Mouse (Mus musculus) heart, postnatal 4 days (tissue): ENCODE measurements around the gene Tstd1. TPM values are rescaled to one million over a fixed set of nuclear protein-coding genes. Genes with fewer than 3 reads are reported as not detected.

Experiments
- DNase-seq: peaks from one replicate; pipeline ENCODE4 v3.0.0; 2021
- total RNA-seq, 2 experiments: library from RNA; stranded (reverse); gene quantifications; 2 replicates each; pipeline ENCODE4 v1.2.3; 2021

Gene Tstd1
- total RNA-seq, 2 experiments from 2014 or later: 1.1 to 1.7 TPM

DNA sequence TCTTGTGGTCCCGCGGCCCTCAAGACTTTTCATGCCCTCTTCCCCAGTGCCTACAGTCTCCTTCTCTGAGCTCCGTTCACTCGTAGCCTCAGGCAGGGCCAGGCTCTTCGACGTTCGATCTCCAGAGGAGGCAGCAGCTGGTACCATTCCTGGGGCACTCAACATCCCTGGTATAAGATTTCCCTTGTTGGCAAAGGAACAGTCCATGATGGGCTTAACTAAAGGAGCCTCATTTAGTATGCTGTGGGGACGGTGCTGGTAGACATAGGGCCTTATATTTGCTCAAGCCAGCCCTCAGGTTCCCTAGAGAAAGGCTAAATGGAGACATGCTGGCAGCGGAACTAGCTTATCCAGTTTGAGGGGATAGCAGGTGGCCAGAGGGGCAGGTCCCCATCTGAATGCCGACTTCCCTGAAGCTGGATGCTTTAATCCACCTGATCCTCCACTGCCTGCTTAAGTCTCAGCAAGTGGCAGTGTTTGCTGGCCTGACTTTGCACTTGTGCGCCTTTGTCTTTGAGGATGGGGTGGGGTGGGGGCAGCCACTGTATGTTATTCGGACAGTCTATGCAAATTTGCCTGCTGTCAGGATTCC lies 715 bp downstream of the Tstd1 start:
- no peak for DNase-seq

DNA sequence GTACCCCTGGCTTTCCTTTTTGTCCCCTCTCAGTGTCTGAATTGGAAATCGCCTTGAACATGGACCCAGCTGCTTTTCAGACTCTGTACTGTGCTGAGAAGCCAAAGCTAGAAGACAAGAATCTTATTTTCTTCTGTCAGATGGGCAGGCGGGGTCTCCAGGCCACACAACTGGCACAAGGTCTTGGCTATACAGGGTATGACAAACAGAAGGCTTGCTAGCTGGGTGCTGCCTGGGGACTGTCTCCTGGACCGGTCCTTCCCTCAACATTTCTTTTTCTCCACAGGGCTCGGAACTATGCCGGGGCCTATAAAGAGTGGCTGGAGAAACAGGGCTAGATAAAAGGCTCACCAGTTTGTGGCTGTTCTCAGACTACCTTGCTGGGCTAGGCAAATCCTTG lies 1.2 kb downstream of the Tstd1 start:
- DNase-seq: no peak

DNA sequence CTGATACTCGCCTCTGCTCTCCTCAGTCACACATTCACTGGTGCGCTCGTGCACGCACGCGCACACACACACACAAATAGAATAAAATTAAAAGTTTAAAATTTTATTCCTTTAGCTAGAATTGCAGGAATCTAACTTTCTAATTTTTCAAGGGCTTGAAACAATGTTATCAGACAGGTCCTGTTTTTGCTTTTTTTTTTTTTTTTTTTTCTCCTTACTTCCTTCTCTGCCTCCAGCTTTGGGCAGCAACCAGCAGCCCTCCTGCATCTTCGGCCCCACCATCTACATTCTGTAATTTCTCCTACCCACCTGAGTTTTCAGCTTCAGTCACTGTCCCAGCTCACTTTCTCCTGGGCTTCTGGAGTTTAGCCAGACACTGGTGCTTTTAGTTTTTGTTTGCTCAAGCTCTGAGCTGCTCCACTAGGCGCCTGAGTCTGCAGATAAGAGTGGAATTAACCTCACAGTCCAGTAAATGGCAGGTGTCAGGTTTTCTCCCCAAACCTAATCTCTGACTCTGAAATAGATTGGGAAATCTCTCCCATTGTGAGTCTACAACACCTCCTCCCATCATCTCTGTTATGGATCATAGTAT lies 3.9 kb downstream of the Tstd1 start:
- DNase-seq: no peak

DNA sequence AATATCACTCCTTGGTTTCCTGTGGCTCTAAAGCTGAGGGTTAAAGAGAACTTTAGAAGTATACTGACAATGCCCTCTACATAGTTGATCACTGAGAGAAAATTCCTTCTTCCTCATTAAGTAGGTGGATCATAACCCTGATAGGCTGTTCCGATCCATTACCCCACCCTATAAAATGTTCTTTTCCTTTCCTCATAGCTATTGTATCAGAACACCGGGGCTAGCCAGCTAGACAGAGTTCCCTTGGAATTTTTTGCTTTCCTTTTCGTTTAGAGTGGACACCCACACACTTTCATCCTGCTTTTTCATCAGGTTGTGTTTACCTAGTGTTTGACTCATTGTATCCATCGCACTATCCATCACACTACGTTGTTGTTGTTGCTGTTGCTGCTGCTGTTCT lies 6.0 kb downstream of the Tstd1 start:
- DNase-seq: no peak

DNA sequence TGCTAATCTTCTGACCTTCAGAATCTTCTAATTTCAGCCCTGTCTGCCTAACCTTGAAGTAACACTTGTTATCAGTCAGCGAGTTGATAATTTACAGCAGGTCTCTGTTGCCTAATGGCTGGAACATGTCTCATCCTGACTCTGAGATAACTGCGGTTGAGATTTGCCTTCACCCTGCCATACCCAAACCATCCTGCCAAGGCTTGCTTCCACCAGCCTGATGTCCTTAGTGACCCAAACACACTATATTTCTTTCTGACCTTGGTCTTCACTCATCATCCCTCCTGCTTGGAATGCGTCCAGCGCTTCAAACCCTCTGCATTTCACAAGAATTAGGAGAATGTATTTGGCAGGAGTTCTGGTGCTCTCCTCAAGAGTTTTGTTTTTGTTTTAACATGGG lies 6.5 kb downstream of the Tstd1 start:
- peak; percentile 50 for DNase-seq

DNA sequence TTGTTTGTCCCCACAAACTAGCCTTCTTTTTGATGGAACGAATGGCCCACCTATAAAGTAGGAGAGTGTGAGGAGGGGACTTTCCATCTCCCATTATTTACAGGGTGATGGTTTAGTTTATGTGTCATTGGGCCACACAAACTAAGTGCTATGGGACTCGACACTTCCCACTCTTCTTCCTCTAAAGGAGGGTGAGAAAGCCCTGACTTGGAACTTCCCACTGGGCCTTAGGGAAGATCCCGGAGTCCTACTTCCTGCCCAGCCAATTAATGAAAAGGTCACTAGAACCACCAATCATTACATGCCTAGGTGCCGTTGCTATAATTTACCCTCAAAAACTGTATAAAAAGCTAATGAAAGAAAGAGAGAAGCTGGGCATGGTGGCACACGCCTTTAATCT lies 13.5 kb downstream of the Tstd1 start:
- no peak for DNase-seq

DNA sequence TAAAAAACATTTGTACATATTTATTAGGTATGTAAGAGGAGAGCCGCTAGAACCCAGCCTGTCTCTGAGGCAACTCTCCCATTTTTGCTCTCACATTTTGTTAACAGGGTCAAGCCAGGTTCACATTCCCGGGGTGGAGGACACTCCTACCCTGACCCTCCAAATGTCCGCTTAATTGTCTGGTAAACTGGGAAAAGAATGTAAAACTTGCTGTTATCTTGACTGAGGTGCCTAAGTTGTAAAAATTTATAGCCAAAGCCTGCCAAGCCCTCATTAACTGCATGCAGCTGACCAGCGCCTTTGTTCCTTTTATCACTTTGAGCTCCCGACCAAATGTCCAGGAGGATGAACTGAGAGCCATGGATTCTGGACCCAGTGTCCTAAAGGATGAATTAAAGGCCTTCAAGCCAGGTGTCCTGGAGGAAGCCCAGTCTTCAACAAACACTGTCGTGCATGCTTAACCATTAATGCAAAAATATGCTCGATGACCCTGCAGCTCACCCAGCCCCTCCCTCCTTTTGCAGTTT lies 16.7 kb downstream of the Tstd1 start:
- no peak for DNase-seq

DNA sequence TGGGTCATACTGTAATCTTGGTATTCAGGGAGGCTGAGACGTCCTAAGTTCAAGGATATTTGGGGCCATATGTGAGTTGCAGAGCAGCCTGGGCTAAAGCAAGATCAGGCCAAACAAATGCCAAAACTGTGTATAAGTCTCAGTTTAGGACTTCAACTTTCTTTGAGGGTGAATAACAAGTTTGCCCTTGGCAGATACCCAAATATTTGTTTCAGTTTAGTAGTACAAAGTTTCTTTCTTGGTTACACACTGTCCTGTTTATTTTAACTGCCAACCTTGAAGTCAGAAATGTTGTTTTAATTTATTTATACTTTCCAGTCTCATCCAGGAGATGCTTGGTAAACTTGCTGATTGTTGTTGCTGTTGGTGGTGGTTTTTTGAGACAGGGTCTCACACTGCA lies 17.3 kb downstream of the Tstd1 start:
- DNase-seq: no peak

DNA sequence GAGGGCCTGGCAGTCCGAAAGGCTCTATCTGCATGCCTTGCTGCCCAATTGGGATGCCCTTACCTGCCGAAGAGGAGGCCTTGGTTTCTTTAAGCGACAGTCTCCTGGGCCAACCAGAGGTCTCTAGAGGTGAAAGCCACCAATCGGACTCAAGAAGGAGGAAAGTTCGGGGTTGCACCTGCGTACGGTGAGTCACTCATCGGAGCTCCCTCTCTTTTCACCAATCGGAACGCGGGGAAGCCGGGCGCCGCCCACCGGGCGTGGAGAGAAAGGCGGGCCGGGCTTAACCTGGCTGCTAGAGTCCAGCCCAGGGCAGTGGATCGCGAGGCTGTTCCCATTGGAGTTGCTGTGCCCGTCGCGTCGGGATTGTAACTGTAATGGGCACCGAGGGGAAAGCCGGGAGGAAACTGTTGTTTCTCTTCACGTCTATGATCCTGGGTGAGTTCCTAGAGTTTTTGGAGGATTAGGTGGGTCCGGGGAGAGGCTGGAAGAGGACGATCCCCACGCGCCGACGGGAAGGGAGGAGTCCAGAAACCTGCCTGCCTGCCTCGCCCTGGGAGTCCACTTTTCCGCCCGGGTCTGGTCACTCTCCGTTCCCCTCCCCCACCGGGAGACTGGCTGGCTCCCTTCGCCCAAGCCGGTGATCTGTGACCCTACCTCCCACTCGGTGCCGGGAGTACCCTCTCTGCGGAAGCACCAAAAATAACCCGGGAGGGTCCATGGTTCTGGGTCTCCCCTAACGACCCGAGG lies 18.8 kb downstream of the Tstd1 start, which contains the start of gene F11r:
Gene F11r (plus strand): TSS at position 272 of the 750 bp plus-strand sequence.
- DNase-seq: peak; percentile 90

DNA sequence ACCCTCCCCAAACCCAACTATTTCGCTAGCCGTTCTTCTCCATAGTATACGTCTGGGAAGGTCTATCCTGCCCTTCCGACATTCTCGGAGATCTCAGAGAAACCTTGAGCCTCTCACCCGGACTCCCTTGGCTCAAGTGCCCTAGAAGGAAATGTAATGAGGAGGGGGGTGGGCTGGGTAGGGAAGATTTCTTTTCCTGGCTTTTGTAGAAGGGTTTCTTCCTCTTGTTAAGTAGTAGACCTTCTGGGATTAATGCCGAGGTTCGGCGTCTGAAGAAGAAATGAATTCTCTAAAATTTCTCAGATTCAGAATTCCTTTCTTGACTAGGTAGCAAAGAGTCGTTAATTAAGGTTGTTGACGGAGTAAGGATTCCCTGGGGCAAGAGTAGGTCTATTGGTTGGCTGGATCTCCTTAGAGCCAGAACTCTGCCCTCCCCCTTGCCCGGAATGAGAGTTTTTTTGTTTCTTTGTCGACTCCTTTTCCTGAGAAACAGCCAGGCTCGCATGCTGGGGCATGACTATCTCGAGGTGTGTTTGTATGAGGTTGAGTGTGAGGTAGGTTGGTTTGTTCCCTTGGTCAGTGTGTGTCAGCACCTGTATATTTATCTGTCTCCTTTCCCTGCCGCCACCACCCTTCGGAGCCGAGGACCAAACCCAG lies 19.5 kb downstream of the Tstd1 start:
- no peak for DNase-seq

DNA sequence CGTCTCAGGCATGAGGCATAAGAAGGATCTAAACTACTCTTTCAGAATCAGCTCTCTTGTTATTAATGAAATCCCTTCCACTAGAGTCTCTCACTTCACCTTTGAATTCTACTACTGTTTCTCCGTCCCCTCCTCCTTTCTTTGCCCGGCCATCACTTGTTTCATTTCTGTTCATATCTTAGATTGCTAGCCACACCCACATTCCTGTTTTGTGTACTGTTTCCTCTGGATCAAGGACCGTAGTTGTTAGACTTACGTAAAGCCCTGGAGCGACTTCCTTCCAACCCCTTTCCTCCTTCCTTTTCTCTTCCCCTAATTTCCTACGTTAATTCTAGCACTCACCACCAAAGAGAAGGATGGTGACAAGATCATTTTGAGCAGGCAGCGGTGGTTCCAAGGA lies 20.4 kb downstream of the Tstd1 start:
- no peak for DNase-seq

DNA sequence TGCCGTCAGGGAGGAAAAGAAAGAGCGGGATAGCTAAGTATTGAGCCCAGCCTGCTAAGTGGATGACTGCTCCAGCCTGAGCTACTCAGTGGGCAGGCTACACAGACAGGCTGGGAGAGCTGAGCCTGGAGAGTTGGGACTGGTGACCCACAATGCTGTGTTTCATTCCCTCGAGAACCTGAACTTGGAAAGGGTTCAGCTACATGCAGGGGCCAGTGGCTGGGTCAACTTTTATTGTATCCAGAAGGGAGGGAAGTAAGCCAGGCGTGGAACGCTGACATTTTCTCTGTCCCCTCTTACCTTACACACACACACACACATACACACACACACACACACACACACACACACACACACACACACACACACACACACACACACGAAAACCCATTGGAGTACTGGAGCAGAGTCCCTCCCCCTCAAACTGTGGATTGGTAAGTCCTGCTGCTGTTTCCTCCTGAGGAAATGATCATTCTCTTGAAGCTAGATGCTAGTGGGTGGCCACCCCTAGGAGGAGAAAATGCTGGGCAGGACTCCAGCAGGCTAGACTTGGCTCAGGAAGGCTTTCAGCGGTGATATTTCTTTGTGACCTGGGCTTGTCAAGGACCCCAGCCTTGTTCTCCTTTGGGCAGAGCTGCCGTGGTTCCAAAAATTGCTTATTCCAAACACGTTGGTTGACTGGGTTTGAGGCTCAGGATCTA lies 21.5 kb downstream of the Tstd1 start:
- peak; percentile 80 for DNase-seq

DNA sequence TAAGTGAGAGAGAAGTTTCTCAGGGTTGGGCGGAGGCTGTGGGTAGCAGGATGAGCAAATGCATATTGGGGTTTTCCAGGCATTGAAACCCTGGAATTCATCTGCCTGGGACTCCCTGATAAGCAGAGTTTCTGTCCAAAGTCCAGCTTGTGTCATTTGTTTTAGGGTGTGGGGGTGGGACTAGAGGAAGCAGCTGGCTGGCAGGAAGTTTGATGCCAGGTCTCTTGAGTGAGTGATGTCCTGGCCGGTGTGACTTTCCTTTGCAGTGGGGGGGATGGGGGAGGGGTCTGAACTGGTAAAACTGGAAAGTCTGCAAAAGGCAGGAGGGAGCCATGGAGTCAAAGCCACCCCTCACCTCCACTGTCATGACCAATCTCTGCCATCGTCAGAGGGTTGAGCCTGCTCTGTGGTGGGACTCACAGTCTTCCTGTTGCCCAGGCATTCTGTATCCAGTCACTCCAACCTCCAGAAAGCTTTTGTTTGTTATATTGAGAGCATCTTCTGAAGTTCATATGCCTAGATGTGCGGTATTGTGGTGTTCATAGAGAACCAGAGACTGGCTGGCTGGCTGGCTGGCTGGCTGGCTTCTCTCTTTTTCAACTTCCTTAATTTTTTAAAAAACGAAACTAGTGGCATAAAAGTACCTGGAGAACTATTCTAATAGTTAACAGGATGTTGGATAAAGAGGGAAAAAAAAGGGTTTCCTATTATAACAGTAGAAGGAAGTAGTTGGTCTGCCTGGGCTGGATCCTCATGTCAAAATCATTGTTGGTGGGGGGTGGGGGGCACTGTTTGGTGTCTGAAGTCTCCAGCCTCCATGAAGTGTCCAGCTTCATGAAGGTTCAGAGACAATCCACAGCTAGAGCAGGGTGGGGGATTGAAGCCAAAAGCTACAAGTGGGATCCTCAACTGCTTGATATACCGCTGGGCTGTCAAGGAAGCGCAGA lies 23.1 kb downstream of the Tstd1 start:
- peak; percentile 29 for DNase-seq

DNA sequence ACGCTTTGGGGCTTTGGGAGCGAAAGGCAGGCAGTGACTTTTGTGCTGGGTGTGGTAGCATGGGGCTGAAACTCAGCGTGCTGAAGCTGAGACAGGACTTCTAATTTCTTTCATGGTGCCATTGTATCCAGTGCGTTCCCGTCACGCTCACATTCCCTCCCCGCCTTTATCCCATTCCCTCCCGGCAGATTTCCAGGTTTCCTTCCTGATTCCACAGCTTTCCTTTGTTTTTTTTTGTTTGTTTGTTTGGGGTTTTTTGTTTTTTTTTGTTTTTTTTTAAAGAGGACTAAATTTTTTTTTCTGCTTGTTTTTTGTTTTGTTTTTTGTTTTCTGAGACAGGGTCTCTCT lies 23.7 kb downstream of the Tstd1 start:
- peak; percentile 25 for DNase-seq

DNA sequence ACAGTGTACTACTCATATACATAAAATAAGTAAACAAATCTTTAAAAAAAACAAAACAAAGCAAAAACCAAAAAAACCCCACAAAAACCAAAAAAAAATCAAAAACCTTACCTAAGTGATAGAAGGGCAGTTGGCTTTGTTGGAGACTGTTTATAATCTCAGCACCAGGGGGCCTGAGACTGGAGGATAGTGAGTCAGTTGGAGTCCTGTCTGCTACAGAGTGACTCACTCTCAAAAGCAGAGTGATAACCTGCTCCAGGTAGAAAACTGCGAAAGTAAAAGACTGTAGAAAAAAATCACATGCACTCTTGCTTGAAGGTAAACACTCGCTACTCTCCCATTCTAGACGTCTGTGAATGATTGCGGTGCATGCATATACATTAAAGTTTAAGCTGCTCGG lies 26.4 kb downstream of the Tstd1 start:
- no peak for DNase-seq

DNA sequence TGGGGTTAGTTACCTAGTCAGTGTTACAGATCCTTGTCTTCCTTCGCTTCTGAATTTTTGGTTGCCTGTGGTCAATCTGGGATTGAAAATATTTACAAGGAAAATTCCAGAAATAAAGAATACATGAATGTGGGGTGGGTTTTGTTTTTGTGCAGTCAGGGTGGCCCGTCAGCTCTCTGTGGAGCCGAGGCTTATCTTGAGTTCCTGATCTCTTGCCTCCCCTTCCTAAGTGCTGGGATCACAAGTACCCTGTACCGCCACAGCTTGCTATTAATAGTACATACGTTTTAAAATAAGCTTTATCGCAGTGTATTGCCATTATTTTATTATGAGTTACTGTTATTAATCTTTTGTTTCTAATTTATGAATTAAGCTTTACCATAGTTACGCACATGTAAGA lies 28.2 kb downstream of the Tstd1 start:
- no peak for DNase-seq

DNA sequence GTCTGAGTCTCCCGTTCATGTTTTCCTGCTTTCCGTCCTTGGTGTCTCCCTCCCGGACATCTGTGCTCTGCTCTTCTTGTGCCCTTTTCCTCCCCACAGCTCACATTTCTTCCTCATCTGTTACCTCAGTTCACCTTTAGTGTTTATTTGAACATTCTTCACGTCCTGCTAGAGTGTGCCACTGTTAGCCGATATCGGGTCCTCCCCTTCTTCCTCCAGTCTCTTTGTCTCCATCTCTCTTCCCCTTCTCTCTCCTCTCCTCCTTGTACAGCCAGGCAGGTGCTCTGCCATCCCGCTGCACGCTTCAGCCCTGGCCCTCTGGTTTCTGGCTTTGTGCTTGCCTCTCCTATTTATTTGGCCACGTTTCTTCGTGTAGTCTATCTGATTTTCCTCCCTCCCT lies 29.0 kb downstream of the Tstd1 start:
- DNase-seq: no peak

DNA sequence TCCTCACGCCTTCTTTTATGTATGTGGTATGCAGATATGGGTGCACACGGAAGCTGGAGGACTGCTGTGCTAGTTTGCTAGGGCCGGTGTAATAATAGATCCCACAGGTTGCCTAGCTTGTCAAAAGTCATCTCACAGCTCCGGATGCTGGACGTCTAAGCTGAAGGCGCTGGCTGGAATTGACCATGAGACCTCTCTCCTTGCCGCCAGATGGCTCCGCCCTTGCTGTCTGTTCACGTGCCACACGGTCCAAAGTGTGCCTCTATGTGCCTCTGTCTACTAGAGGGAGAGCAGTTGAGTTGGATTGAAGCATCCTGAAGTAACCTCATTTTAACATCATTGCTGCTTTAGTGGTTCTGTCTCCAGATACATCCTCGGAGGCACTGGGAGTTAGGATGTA lies 31.4 kb downstream of the Tstd1 start:
- no peak for DNase-seq

DNA sequence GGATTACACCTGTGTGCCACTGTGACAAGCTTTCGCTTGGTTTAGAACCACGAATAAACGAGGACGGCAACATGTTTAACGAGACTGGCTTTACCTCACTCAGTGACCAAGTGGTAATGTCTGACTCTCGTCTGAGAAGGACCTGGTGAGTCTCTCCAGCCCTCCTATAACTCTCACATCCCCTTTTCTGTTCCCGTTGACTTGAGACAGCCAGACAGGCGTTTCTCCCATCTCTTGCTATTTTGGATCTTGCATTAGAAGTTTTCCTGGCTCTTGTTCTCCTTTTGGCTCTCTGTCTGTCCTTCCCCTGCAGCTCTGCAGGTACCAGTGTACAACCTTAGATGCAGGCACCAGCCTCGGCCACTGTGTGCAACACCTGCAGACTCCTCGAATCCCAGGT lies 32.3 kb downstream of the Tstd1 start:
- no peak for DNase-seq

DNA sequence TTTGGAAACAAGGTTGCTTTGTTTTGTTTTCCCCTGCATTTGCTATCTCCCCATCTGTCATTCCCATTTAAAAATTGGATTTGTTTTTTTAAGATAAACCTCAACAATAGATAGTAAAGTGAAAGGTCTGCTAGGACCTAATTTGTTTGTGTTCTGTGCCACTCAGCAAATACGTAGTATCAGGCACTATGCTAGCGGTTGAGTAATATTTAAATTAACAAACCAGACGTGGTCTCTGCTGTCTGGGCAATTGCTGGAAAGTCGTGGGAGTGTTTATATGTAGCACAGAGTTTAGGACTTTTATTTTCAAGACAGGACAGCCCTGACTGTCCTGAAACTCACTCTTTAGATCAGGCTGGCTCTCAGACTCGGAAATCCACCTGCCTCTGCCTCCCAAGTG lies 33.9 kb downstream of the Tstd1 start:
- DNase-seq: no peak

DNA sequence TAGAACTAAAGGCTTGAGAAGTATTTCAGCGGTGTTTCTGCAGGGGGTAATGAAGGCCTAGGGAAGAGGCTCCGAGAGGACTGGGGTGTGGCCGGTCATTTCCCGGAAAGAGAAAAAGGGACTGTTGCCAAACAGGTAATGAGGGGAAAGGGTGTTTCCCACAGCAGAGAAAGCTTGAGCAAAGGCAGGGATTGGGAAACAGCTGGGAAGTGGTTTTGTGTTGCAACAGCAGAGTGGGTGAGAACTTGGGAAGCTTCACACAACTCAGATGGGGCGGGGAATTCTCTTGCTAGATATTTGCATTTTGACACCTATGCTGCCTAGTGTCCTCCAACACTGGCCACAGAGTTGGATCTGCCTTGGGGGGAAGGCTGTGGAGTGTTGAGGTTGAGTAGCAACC lies 34.3 kb downstream of the Tstd1 start:
- DNase-seq: no peak

DNA sequence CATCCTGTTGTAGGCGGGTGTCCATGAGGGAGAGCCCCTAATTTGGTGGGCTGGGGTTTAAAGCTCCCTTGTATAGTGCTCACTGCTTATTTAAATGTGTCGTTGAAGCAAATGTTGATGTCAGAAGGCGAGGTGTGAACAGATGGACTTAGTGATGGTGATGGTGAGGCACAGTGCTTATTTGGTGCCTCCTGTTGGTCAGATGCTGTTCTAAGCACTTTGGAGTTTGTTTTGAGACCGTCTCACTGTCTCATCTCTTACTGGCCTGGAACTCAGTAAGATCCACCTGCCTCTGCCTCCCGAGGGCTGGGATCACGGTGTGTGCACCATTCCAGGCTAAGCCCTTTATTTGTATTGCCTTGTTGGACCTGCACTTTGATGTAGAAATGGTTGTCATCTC lies 36.3 kb downstream of the Tstd1 start:
- no peak for DNase-seq
